Mouse (Mus musculus): ENCODE data around the gene Six6. TPM values are rescaled to one million over a fixed set of nuclear protein-coding genes. Genes with fewer than 3 reads are reported as not detected.

The Six6 gene
- polyA plus RNA-seq (2012; rRNA removed): 1.00 and 1.1 TPM in 2 replicates

DNA sequence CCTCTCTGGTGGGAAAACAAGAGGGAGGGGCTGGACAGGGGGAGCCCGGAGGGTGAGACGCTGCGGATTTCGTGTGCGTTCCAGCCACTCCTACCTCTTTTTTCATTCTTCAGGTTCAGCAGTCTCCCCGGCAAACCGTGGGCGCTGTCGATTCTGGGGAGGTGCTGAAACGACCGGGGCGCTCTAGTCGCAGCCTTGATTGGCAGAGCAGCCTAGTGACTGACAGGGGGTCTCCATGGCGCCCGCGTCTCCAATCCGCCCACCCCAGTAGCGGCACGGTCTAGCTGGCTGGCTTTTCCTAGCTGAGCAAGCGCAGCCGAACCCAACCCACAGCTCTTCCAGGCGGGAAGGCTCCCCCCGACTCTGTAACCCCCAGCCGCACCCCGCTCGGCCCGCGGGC, at the start of gene Six6:
Gene Six6 (plus strand): TSS at position 277 of the 400 bp plus-strand sequence.

DNA sequence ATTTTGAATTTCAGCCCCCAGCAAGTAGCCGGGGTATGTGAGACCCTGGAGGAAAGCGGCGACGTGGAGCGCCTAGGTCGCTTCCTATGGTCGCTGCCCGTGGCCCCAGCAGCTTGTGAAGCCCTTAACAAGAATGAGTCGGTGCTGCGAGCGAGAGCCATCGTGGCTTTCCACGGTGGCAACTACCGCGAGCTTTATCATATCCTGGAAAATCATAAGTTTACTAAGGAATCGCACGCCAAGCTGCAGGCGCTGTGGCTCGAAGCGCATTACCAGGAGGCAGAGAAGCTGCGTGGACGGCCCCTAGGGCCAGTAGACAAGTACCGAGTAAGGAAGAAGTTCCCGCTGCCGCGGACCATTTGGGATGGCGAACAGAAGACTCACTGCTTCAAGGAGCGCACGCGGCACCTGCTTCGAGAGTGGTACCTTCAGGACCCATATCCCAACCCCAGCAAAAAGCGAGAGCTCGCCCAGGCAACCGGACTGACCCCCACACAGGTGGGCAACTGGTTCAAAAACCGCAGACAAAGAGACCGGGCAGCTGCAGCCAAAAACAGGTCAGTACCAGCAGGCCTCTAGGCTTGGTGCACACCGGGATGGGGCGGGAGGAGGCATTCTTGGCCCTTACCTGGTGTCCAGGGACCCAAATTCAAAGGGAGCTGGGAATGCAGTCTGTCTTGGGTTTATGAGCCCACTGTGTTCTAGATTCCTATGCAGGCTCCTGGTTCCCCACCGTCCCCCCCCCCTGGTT, 554 bp downstream of the Six6 start, which contains the start of gene 4930447C04Rik:
Gene 4930447C04Rik (minus strand): TSS at position 704 of the 751 bp plus-strand sequence.

Other genes starting within 250 kb of the Six6 start
- gene Ppm1a, start 182.4 kb upstream of the Six6 start, polyA plus RNA-seq (2012; rRNA removed): 116 and 121 TPM in 2 replicates
- gene 4930447C04Rik, start 882 bp downstream of the Six6 start, polyA plus RNA-seq (2012; rRNA removed): 9.0 and 10.5 TPM in 2 replicates
- gene Six1, start 114.0 kb downstream of the Six6 start, polyA plus RNA-seq (2012; rRNA removed): 2.6 and 13.3 TPM in 2 replicates
- 1.0 and 2.1 TPM in 2 replicates for gene Six4, start 173.6 kb downstream of the Six6 start, polyA plus RNA-seq (2012; rRNA removed)
- 19.6 and 21.4 TPM in 2 replicates for gene Mnat1, start 183.8 kb downstream of the Six6 start, polyA plus RNA-seq (2012; rRNA removed)

Measured in central nervous system, embryonic 14 days (tissue).